Mouse (Mus musculus): ENCODE results near the gene Ano4. TPM values are rescaled to one million over a fixed set of nuclear protein-coding genes. Genes with fewer than 3 reads are reported as not detected.
A peak's percentile ranks its signal among the peaks of the same experiment; 100 is the strongest.

Gene Ano4
- total and polyA plus RNA-seq, 2 experiments from 2014 or later: 3.2 to 3.8 TPM

- no peaks in the 10 kb centered on the region for H3K9me3 ChIP-seq (replicated peaks; ENCODE audit: control insufficient read depth, low read length)
- H3K36me3 ChIP-seq (replicated peaks; ENCODE audit: control insufficient read depth, insufficient read depth, low read length): no peaks in the 10 kb centered on the region
- peak overlapping the region; percentile 68 for H3K4me3 ChIP-seq (ENCODE audit: low read depth, low read length)
- no peaks in the 10 kb centered on the region for H3K27me3 ChIP-seq (ENCODE audit: control insufficient read depth, insufficient read depth, low read length)
- peak overlapping the region; percentile 65 for H3K27ac ChIP-seq (ENCODE audit: low read depth)
- no peaks in the 10 kb centered on the region for H3K4me1 ChIP-seq (ENCODE audit: control insufficient read depth, insufficient read depth)
- ATAC-seq (ENCODE audit: insufficient read depth, low read depth): no peak
- DNase-seq (ENCODE audit: low spot score): peak; percentile 39
- H3K4me2 ChIP-seq (ENCODE audit: low read depth, low read length): peak overlapping the region; percentile 88
- peak overlapping the region; percentile 66 for H3K9ac ChIP-seq (replicated peaks; ENCODE audit: low read depth, low read length)
- 43% methylated on average over 4 of the region's 4 CpGs for WGBS
- TF ChIP-seq CTCF (IDR thresholded peaks at IDR 0.05; ENCODE audit: low read depth) (peak; percentile 13; the same call in 1 of the 2 replicates), EP300 (IDR thresholded peaks at IDR 0.05; ENCODE audit: low read depth) (no peak)
Measured at GRCm38 (mm10) chr10:89345196-89345533, 603 bp upstream of the Ano4 start.

DNA sequence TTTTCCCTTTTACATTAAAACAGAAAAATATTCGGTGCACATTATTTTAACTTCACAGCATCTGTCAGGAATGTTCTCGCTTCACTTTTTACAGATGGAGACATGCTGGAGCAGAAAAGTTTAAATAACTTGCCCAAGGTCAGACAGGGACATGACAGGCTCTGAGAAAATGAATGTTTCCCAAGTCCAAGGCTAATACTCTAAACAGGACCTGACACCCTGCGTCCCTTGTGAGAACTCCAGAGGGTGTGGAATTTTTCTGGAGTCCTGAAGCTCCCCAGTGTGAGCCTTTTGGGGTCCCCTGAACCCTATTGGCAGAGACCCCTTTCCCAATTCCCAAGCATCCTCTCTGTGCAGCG is 451 bp downstream of the Ano4 start:
- ATAC-seq (ENCODE audit: insufficient read depth, low read depth) (no peak; the same call in 1 of the 2 replicates), DNase-seq (ENCODE audit: low spot score) (peak; percentile 18)
- Histone ChIP-seq H3K4me1 (ENCODE audit: control insufficient read depth, insufficient read depth) (no peaks in the 10 kb centered on the region), H3K27me3 (ENCODE audit: control insufficient read depth, insufficient read depth, low read length) (no peaks in the 10 kb centered on the region), H3K9me3 (replicated peaks; ENCODE audit: control insufficient read depth, low read length) (no peaks in the 10 kb centered on the region), H3K27ac (ENCODE audit: low read depth) (peak overlapping the region; percentile 65), H3K9ac (replicated peaks; ENCODE audit: low read depth, low read length) (peak overlapping the region; percentile 66), H3K4me3 (ENCODE audit: low read depth, low read length) (peak overlapping the region; percentile 68), H3K36me3 (replicated peaks; ENCODE audit: control insufficient read depth, insufficient read depth, low read length) (no peaks in the 10 kb centered on the region), H3K4me2 (ENCODE audit: low read depth, low read length) (peak overlapping the region; percentile 88)
- TF ChIP-seq CTCF (IDR thresholded peaks at IDR 0.05; ENCODE audit: low read depth) (no peak), EP300 (IDR thresholded peaks at IDR 0.05; ENCODE audit: low read depth) (no peak)
- 5% methylated on average over 4 of the region's 4 CpGs for WGBS

- H3K9ac ChIP-seq (replicated peaks; ENCODE audit: low read depth, low read length): no peak overlapping the region; the same call in 1 of the 2 replicates
- WGBS: 5% methylated on average over 8 of the region's 8 CpGs
- peak overlapping the region; percentile 88 for H3K4me2 ChIP-seq (ENCODE audit: low read depth, low read length)
- ATAC-seq (ENCODE audit: insufficient read depth, low read depth) (0 out of 2 replicates have a peak, but pooled peaks have one; percentile 15), DNase-seq (ENCODE audit: low spot score) (peak; percentile 15)
- H3K27ac ChIP-seq (ENCODE audit: low read depth): peak overlapping the region; percentile 65
- no peaks in the 10 kb centered on the region for H3K27me3 ChIP-seq (ENCODE audit: control insufficient read depth, insufficient read depth, low read length)
- no peaks in the 10 kb centered on the region for H3K9me3 ChIP-seq (replicated peaks; ENCODE audit: control insufficient read depth, low read length)
- no peaks in the 10 kb centered on the region for H3K4me1 ChIP-seq (ENCODE audit: control insufficient read depth, insufficient read depth)
- H3K36me3 ChIP-seq (replicated peaks; ENCODE audit: control insufficient read depth, insufficient read depth, low read length): no peaks in the 10 kb centered on the region
- H3K4me3 ChIP-seq (ENCODE audit: low read depth, low read length): peak overlapping the region; percentile 68
- TF ChIP-seq EP300 (IDR thresholded peaks at IDR 0.05; ENCODE audit: low read depth): no peak
- TF ChIP-seq CTCF (IDR thresholded peaks at IDR 0.05; ENCODE audit: low read depth): no peak
Measured at GRCm38 (mm10) chr10:89343716-89344115, 846 bp downstream of the Ano4 start.

- H3K27ac ChIP-seq (ENCODE audit: low read depth): no peak overlapping the region
- H3K27me3 ChIP-seq (ENCODE audit: control insufficient read depth, insufficient read depth, low read length): no peaks in the 10 kb centered on the region
- H3K4me1 ChIP-seq (ENCODE audit: control insufficient read depth, insufficient read depth): no peaks in the 10 kb centered on the region
- no peaks in the 10 kb centered on the region for H3K36me3 ChIP-seq (replicated peaks; ENCODE audit: control insufficient read depth, insufficient read depth, low read length)
- DNase-seq (ENCODE audit: low spot score) (no peak), ATAC-seq (ENCODE audit: insufficient read depth, low read depth) (no peak)
- no peak overlapping the region for H3K4me3 ChIP-seq (ENCODE audit: low read depth, low read length)
- WGBS: no CpG with 5 or more reads among the region's 1 CpGs
- H3K9me3 ChIP-seq (replicated peaks; ENCODE audit: control insufficient read depth, low read length): no peaks in the 10 kb centered on the region
- TF ChIP-seq EP300 (IDR thresholded peaks at IDR 0.05; ENCODE audit: low read depth) (no peak), CTCF (IDR thresholded peaks at IDR 0.05; ENCODE audit: low read depth) (no peak)
- H3K9ac ChIP-seq (replicated peaks; ENCODE audit: low read depth, low read length): no peak overlapping the region
- H3K4me2 ChIP-seq (ENCODE audit: low read depth, low read length): no peak overlapping the region
Measured at GRCm38 (mm10) chr10:89330261-89330660, 14.3 kb downstream of the Ano4 start.

DNA sequence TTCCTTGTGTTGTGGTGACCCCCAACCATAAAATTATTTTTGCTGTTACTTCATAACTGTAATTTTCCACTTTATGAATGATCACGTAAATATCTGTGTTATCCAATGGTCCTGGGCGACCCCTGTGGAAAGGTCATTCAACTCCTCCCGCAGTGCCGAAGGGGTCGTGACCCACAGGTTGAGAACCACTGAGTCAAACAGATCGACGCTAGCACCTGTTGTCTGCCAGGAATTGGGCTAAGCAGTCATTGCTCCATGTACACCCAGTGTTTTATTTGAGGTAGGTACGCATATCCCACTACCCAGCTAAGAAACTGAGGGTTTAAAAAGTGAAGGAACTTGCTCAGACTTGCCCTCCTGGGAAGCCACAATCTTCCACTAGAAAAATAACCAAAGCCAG is 14.8 kb downstream of the Ano4 start:
- Histone ChIP-seq H3K9ac (replicated peaks; ENCODE audit: low read depth, low read length) (no peak overlapping the region), H3K36me3 (replicated peaks; ENCODE audit: control insufficient read depth, insufficient read depth, low read length) (no peaks in the 10 kb centered on the region), H3K4me3 (ENCODE audit: low read depth, low read length) (no peak overlapping the region), H3K9me3 (replicated peaks; ENCODE audit: control insufficient read depth, low read length) (no peaks in the 10 kb centered on the region), H3K27me3 (ENCODE audit: control insufficient read depth, insufficient read depth, low read length) (no peaks in the 10 kb centered on the region), H3K4me1 (ENCODE audit: control insufficient read depth, insufficient read depth) (no peaks in the 10 kb centered on the region), H3K4me2 (ENCODE audit: low read depth, low read length) (no peak overlapping the region), H3K27ac (ENCODE audit: low read depth) (no peak overlapping the region)
- DNase-seq (ENCODE audit: low spot score): no peak
- TF ChIP-seq EP300 (IDR thresholded peaks at IDR 0.05; ENCODE audit: low read depth) (no peak), CTCF (IDR thresholded peaks at IDR 0.05; ENCODE audit: low read depth) (no peak)
- WGBS: 78% methylated on average over 8 of the region's 8 CpGs
- no peak for ATAC-seq (ENCODE audit: insufficient read depth, low read depth)

- DNase-seq (ENCODE audit: low spot score) (no peak), ATAC-seq (ENCODE audit: insufficient read depth, low read depth) (no peak)
- H3K9ac ChIP-seq (replicated peaks; ENCODE audit: low read depth, low read length): no peak overlapping the region
- no peaks in the 10 kb centered on the region for H3K27me3 ChIP-seq (ENCODE audit: control insufficient read depth, insufficient read depth, low read length)
- no peaks in the 10 kb centered on the region for H3K4me1 ChIP-seq (ENCODE audit: control insufficient read depth, insufficient read depth)
- H3K9me3 ChIP-seq (replicated peaks; ENCODE audit: control insufficient read depth, low read length): no peaks in the 10 kb centered on the region
- 76% methylated on average over 8 of the region's 8 CpGs for WGBS
- TF ChIP-seq EP300 (IDR thresholded peaks at IDR 0.05; ENCODE audit: low read depth) (no peak), CTCF (IDR thresholded peaks at IDR 0.05; ENCODE audit: low read depth) (no peak)
- no peak overlapping the region for H3K4me2 ChIP-seq (ENCODE audit: low read depth, low read length)
- no peak overlapping the region for H3K4me3 ChIP-seq (ENCODE audit: low read depth, low read length)
- no peaks in the 10 kb centered on the region for H3K36me3 ChIP-seq (replicated peaks; ENCODE audit: control insufficient read depth, insufficient read depth, low read length)
- H3K27ac ChIP-seq (ENCODE audit: low read depth): no peak overlapping the region
Measured at GRCm38 (mm10) chr10:89328876-89329275, 15.7 kb downstream of the Ano4 start.
